Mouse (Mus musculus) right cerebral cortex, adult 18-20 months (tissue): Measurements from ENCODE around the gene Trio.

Experiments
- DNase-seq: peaks from one replicate; pipeline ENCODE4 v3.0.0; 2022; ENCODE audit warnings: mixed read lengths

Gene Trio

DNA sequence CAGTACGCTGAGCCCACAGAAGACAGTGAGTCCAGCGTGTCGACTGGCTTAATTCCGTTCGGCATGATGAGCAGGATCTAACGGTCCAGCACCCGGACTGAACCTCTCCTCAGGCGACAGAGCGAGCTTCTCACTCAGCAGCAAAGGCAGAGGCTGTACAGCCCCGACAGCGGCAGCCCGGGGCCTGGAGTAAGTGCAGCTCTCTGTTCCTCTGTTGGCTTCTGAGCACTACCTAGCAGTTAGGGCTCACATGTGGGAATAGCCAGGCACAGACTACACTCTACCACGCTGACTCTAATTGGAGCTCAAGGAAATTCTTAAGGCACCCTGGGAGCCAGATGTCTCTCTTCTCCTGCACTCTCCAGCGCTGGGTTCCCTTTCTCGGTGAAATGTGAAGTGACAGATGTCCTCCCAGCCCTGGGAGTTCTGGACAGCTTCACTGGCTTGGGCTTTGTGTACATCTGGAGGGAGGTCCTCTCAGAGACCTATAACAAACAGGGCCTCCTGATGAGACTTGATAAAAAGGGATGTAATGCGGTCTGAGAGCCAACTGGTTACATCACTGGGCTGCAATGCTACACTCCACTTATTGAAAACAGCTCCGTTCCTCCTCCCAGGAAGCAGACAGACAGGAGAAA lies 237.4 kb downstream of the Trio start:
- DNase-seq, result peak; percentile 64

- DNase-seq, result peak; percentile 19
Observed at GRCm38 (mm10) chr15:27787151-27787550, 238.5 kb downstream of the Trio start.

DNA sequence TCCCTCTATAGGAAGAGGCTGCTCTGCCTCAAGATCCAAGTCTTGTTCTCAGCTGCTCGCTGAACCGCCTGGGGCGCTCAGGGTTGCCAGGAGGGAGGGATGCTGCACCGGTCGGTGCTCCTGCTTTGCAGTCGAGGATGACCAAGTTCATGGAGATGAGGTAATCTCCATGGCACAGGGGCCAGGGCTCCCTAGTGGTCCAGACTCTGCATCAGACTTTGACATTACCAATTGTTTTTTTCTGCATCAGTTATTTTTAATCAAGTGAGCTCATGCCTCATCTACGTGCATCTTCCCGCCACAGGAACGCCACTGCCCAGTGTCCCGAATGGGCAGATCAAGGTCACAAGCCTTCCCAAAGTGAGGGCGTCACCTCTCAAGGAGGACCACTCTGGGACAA lies 239.2 kb downstream of the Trio start:
- peak; percentile 26 for DNase-seq

DNA sequence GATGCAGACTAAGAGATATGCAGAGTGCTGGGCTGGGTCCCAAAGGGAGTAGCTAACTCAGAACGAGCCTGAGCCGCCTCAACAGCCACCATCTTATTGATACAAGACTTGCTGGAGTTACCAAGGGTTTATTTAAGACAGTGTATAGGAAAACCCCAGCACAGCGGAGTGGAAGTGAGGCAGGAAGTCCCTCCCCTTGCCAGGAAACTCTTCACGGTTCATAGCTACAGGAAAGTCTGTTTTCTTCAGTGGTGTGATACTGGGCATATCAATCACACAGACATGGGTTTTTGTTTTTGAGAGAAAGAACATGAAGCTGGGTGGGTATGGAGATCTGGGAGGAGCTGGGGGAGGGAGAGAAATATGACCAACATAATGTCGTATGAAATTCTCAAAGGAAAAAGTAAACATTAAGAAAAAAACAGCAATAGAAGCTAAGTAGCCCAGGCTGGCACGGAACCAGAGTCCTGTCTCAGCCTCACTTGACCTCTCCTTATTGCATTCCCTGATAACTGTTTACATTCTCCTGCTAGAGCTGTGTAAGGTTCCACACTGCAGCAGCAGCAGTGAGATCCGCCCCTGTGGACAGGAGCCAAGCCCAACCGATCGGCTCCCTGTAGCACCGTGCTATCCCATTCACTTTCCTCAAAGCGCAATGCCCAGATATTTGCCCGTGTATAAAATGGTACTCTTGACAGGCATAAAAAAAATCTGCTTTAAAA lies 240.2 kb downstream of the Trio start:
- peak; percentile 42 for DNase-seq

DNA sequence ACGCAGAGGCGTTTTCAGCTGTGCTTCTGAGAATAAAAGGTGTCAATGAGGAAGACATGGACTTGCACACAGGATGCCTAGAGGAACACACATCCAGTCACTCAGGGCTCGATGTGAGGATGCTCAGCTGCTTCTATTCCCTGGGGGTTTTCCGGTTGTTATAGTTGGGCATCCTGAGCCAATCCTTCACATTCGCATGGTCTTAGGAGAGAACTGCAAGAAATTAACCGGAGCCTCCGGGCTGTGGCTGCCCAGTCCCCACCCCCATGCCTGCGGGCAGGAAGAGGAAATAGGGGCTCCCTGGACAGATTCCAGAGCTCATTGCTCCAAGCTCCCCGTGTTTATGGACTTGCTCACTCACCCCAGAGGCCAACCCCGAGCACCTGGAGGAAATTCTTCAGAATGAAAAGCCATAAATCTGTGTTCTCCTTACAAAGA lies 241.5 kb downstream of the Trio start:
- peak; percentile 13 for DNase-seq

DNA sequence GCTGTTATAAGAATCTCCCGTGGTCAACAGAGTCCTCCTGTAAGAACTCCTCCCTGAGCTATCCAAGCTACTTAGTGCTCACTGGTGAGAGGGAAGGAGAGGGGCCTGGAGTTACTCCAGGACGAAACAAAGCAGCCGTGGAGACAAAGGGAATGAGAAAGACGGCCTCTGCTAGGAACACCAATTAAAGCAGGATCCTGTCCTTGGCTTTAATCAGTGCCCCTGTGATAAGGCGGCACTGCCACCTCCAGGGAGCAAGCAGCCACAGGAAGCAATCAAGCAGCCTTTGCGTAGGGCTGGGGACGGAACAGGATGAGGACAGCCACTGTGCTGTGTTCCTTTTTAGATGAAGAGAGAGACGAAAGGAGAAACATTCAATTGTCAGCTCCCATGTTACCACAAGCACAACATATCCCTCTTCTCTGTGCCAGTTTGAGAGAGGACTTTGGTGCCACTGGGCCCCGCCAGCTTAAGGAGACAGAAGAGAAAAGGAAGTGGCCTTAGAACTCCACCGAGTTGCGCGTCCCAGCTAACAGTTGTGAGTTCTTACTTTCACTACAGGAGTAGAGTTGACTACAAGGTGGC lies 242.0 kb downstream of the Trio start:
- peak; percentile 14 for DNase-seq

DNA sequence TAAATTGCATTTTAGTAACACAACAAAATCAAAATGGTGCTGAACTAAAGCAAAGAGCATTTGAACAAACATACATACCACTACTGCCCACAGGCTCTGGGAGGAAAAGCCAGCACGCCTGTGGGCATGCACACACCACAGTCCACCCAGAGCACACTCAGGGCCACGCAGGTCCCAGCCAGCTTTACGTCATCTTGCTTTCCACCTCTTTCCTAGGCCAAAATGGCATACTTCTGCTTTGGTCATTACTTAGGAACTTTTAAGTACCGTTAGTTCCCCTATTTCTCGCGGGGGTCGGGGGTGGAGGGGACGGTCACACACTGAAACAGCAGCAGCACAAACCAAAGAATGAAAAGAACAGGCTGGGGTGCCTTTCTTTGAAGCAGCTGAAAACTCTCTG lies 242.6 kb downstream of the Trio start:
- no peak for DNase-seq

DNA sequence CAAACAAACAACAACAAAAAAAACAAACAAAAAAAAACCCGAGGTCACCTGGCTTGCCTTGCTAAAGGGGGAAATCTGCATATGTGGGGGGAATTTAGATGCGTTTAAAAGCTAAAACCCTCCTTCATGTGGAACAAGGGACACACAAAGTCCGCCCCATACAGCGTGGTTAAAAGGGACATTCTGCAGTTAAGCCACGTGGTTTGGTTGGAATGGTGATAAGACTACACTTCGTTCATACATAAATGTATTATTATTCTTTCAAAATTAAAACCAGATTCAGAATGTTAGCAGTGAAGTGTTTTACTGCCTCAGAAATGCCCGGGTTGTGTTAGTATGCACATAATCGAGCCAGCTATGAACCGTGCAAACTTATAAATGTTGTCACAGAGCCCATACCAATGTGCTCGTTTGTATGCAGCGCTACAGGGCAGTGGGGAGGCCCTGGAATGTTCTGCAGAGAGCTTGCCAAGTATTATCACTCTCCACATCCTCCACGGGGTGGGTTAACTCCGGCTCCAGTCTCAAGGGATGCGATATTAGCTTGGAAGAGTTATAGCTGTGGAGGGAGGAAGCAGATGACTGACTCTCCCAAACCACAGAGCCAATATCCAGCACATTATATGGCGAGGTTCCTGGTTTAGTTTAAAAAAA lies 243.1 kb downstream of the Trio start:
- DNase-seq, result no peak

DNA sequence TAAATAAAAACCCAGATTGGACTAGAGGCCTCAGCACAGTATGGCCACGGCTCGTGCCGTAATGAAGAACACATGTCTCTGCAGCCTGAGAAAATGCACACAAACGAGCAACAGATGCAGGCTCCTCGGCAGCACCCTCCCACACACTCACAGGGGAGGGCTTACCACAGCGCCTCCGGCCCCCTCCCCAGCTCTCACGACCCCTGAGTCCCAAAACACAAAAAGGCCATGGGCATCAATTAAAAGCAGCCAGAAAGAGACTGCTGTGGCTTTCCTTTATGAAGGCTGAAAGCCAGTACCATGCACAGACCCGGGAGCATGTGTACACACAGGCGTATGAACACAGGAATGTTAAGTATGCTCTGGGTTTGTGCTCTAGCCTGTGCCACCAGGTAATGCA lies 245.8 kb downstream of the Trio start:
- no peak for DNase-seq

DNA sequence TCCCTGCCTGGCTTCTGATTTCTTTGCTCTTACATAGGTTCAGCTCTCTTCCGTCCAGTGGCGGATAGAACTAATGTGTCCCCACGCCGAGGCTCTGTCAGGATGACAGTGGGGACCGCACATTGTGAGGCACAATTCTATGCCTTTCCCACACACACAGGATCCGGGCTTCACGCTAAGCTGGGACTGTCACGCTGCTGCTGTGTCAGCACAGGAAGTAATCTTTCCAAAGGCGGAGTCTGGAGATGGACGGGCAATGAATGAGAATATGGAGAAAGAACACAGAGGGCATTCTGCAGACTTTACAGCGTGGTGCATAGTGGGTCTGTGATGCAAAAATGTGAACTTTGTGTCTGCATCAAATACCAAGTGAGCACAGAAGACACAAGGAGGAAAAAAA lies 246.2 kb downstream of the Trio start:
- DNase-seq, result no peak

DNA sequence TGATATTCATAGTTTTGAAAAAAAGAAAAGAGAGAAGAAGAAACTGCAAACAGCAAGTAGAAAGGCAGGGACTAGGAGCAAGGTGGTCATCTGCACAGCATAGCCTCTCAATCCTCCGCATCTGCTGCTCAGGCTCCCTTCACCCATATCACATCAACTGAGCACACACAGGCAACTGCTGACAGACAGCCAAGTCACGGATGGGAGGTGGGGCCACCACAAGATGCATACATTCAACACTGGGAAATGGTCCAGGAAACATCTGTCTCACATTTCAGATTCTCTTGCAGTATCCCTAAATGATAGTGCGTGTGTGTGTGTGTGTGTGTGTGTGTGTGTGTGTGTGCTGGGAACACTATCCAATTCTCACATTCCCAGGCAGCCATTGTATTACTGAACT lies 247.4 kb downstream of the Trio start:
- DNase-seq, result no peak

DNA sequence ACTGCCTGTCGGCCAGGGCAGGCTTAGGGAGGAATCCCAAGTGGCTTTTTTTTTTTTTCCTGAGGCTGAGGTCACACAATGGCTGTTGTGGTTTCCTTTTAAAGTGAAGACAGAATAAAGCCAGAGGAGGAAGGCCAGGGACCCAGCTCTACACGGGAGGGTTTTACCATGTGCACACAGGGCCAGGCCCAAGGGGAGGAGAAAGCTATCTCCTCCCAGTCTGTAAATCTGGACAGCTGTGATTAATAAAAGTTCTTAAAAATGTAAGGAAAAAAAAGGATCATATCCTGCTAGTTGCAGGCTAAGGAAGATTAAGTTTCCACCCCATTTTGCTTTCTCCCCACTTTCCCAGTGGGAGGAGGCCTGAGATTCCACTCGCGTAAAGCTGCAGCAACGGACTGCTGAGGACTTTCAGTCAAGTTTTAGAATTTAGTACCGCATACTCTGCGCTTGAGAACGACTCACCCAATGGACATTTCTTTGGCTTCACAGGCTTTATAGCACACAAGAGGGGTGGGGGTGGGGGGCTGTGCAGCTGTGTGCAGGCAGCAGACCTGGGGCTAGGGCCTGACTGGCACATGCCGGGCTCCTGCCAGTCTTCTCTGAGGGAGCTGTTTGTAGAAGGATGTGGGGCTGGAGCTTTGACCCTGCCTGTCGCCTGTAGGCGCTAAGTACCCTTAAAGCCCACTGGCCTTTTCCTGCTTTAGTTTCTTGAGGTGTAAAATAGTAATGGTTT lies 248.0 kb downstream of the Trio start:
- no peak for DNase-seq

DNA sequence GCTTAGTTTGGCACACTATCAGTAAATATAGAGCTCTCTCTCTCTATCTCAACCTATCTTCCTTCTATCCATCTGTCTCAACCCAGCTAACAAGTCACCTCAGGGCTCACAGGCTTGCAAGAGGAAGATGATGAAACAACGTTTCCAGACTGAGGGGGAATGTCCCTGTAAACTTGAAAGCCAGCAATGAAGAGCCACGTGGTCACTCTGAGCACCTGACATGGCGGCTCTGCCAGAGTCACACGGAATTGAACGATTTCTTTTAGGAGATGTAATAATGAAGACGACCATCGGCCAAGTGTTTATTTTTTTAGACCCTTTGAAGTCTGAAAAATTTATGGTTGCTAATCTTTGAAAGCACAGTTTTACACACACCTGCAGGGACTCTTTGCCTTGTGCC lies 251.2 kb downstream of the Trio start:
- no peak for DNase-seq

DNA sequence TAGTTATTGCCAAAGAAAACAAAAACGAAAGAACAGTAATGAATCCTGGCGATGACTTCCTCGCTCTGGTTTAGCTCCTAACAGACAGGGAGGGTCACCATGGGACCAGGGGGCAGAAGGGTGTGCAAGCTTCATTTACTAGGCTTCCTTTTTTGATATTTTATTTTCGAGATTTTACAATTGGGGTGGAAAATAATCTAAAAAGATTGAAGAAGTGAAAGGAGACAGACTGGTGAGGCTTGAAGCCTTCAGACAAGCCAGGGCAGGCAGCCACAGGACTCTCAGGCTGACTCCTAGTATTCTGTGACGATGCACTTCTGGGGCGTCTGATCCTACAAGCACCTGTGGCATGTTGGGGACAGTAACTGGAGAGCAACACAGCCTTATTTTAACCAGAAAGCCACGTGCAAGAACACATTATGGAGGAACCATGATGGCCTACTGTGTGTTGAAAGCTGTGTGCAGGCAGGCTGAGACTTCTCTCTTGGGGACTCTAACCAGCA lies 253.5 kb downstream of the Trio start:
- no peak for DNase-seq

- no peak for DNase-seq
Observed at GRCm38 (mm10) chr15:27771581-27771980, 254.1 kb downstream of the Trio start.

DNA sequence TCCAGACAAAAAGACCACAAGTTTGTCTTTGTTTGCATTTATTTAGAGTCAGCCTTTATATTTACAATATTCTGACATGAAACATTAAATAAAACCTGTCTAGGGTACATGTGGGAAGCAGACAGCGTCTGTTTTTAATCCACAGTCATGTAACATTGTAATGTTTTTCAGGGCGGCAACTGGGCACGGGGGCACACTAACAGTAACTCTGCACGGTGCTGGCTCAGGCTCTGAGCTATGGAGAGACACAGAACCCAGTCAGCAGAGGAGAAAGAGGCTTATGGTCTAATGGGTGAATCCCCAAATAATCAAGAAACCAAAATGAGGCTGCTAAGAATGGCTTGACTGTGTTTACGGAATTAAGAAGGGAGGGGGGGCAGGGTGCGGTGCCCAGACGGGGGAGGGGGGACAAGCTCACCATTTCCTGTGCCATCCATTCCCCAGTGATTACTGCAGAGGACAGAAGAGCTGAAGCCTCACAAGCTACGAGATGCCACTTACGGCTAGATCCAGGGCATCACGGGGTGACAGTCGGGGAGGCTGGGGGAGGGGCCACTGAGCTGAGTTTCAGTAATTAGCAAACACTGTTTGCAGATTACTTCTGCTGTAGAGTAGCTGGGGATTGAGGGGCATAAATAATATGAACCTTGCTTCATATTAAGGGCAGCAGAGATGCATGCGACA lies 255.0 kb downstream of the Trio start:
- no peak for DNase-seq

DNA sequence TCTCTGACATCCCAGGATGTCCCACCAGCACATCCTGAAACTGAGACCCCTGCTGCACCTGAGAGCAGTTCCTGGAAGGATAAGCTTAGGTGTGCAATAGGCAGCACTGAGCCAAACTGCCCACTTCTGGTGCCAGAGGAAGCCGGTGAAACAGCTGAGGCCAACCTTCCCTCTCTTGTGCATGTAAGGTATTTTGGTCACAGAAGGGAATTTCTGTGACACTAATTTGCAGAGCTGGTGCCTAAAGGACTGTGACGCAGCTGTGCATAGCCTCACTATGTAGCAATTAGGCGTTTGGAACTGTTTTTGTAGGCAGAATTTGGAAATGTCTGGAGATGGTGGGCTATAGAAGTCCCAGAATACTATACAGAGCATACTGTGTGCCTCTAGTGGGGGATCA lies 264.2 kb downstream of the Trio start:
- DNase-seq, result no peak

DNA sequence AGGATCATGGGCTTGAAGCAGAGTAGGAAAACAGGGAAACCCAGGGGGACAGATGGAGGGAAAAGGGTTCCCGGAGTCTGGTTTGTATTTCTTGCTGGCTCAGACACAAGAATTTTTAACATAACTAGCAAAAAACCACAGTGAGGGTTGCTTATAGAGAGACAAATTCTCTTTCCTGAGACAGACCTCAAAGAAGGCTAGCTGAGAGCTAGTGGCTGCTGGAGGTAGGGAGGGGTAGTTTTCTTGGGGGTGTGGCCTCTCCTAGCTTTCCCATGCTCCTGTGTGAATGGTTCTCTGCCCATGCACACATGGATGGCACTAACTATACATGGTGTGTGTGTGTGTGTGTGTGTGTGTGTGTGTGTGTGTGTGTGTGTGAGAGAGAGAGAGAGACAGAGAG lies 265.0 kb downstream of the Trio start:
- DNase-seq, result no peak

GRCm38 (mm10) chr15:27759890-27760289 lies 265.8 kb downstream of the Trio start:
- DNase-seq, result no peak

- DNase-seq, result no peak
Observed at GRCm38 (mm10) chr15:27758680-27759079, 267.0 kb downstream of the Trio start.

GRCm38 (mm10) chr15:27756426-27756825 lies 269.2 kb downstream of the Trio start:
- no peak for DNase-seq

DNA sequence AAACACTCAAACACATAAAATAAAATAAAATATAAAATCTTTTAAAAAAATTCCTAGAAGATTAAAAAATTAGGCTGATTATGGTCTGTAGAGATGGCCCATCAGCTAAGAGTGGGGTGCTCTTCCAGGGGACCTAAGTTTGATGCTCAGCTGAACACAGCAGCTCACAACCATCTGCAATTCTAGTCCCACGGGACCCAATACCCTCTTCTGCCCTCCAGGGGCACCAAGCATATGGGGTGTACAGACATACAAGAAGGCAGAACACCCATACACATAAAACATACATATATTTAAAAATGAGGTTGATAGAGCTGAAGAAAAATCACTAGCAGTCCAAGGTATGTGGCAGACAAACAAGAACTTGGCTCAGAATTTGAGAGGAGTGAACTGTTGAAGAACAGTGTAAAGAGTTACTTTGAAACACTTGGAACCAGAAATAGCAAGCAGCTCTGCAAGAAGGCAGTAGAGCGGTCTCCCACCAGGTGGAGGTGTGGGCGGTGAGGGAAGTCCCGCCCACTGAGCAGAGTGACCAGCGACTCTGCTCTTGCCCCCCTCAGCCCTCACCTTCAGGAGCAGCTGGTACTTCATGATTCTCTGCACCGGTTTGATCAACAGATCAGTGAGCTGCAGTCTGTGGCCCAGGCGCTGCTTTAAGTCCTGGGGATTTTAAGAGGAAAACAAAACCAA lies 270.9 kb downstream of the Trio start:
- DNase-seq, result peak; percentile 32
